Mouse (Mus musculus): Measurements from ENCODE around the gene Gm6358. TPM values are rescaled to one million over a fixed set of nuclear protein-coding genes. Genes with fewer than 3 reads are reported as not detected.
"Not testable (repeated sequence)": the region's sequence is repeated elsewhere in the genome, so short reads cannot be mapped to it uniquely, and the experiment has no call there.

Gene Gm6358
- not detected in 2 replicates for polyA plus RNA-seq (2016; fragmentation: Nextera tagmentation; extraction: Ambion mirVana)

- H3K4me1 ChIP-seq = no peaks in the 10 kb centered on the region
- no peak within 1 kb of the TSS for H3K4me2 ChIP-seq
- H3K4me3 ChIP-seq = no peak within 1 kb of the TSS
- WGBS (ENCODE audit: insufficient replicate concordance) = 82% methylated on average over 1 of the region's 1 CpGs
- no peak for ATAC-seq
- no peaks in the 10 kb centered on the region for H3K36me3 ChIP-seq
- H3K9ac ChIP-seq = no peak within 1 kb of the TSS
- no peaks in the 10 kb centered on the region for H3K27me3 ChIP-seq (replicated peaks)
- H3K9me3 ChIP-seq (replicated peaks) = 0 out of 2 replicates have a peak, but pooled peaks cover 3% of the 10 kb centered on the region
- H3K27ac ChIP-seq = no peak within 1 kb of the TSS
Observed at GRCm38 (mm10) chr16:89140551-89140950, at the start of gene Gm6358. Gene Gm6358 (plus strand): TSS chr16:89140851.

GRCm38 (mm10) chr16:89150786-89151185 lies 10.1 kb downstream of the Gm6358 start, which contains the start of gene Gm10061:
Gene Gm10061 (plus strand): TSS chr16:89151086.
- 0 out of 2 replicates have a peak, but pooled peaks cover 4% of the 10 kb centered on the region for H3K9me3 ChIP-seq (replicated peaks)
- no peaks in the 10 kb centered on the region for H3K27me3 ChIP-seq (replicated peaks)
- H3K4me3 ChIP-seq = no peak within 1 kb of the TSS
- H3K9ac ChIP-seq = no peak within 1 kb of the TSS
- WGBS (ENCODE audit: insufficient replicate concordance) = 83% methylated on average over 1 of the region's 1 CpGs
- H3K36me3 ChIP-seq = no peaks in the 10 kb centered on the region
- no peak within 1 kb of the TSS for H3K27ac ChIP-seq
- no peaks in the 10 kb centered on the region for H3K4me1 ChIP-seq
- ATAC-seq = no peak
- no peak within 1 kb of the TSS for H3K4me2 ChIP-seq

- no peak within 1 kb of the TSS for H3K4me3 ChIP-seq
- ATAC-seq = no peak
- no peaks in the 10 kb centered on the region for H3K4me1 ChIP-seq
- H3K9me3 ChIP-seq (replicated peaks) = peaks cover 3% of the 10 kb centered on the region; the same call in 1 of the 2 replicates
- H3K4me2 ChIP-seq = no peak within 1 kb of the TSS
- no peaks in the 10 kb centered on the region for H3K27me3 ChIP-seq (replicated peaks)
- no peaks in the 10 kb centered on the region for H3K36me3 ChIP-seq
- H3K9ac ChIP-seq = no peak within 1 kb of the TSS
- WGBS (ENCODE audit: insufficient replicate concordance) = 72% methylated on average over 4 of the region's 4 CpGs
- no peak within 1 kb of the TSS for H3K27ac ChIP-seq
Observed at GRCm38 (mm10) chr16:89157652-89158051, 17.0 kb downstream of the Gm6358 start, which contains the start of gene Gm9789. Gene Gm9789 (plus strand): TSS chr16:89157952.

GRCm38 (mm10) chr16:89169190-89169589 lies 28.5 kb downstream of the Gm6358 start, which contains the start of gene Gm7735:
Gene Gm7735 (plus strand): TSS chr16:89169490.
- not testable (repeated sequence) for H3K27me3 ChIP-seq (replicated peaks); H3K27ac ChIP-seq; H3K4me1 ChIP-seq; H3K9ac ChIP-seq; H3K36me3 ChIP-seq; H3K9me3 ChIP-seq (replicated peaks); H3K4me2 ChIP-seq; H3K4me3 ChIP-seq; ATAC-seq

GRCm38 (mm10) chr16:89174435-89174834 lies 33.8 kb downstream of the Gm6358 start, which contains the start of gene 1110057P08Rik:
Gene 1110057P08Rik (plus strand): TSS chr16:89174735.
- no peaks in the 10 kb centered on the region for H3K9me3 ChIP-seq (replicated peaks)
- ATAC-seq = no peak
- WGBS (ENCODE audit: insufficient replicate concordance) = 50% methylated on average over 2 of the region's 2 CpGs
- no peaks in the 10 kb centered on the region for H3K4me1 ChIP-seq
- H3K9ac ChIP-seq = no peak within 1 kb of the TSS
- H3K36me3 ChIP-seq = no peaks in the 10 kb centered on the region
- H3K27ac ChIP-seq = no peak within 1 kb of the TSS
- no peak within 1 kb of the TSS for H3K4me2 ChIP-seq
- no peak within 1 kb of the TSS for H3K4me3 ChIP-seq
- H3K27me3 ChIP-seq (replicated peaks) = no peaks in the 10 kb centered on the region

- no peak for ATAC-seq
- Histone ChIP-seq H3K27me3 (replicated peaks) (no peaks in the 10 kb centered on the region), H3K27ac (no peak overlapping the region), H3K9me3 (replicated peaks) (no peaks in the 10 kb centered on the region), H3K4me2 (no peak overlapping the region), H3K36me3 (no peaks in the 10 kb centered on the region), H3K9ac (no peak overlapping the region), H3K4me1 (no peaks in the 10 kb centered on the region), H3K4me3 (no peak overlapping the region)
- 65% methylated on average over 4 of the region's 4 CpGs for WGBS (ENCODE audit: insufficient replicate concordance)
Observed at GRCm38 (mm10) chr16:89188621-89189020, 48.0 kb downstream of the Gm6358 start.

Other genes with a start within 250 kb of the Gm6358 start
- gene Krtap19-5, start 244.4 kb upstream of the Gm6358 start, polyA plus RNA-seq (2016; fragmentation: Nextera tagmentation; extraction: Ambion mirVana) = not detected in 2 replicates
- gene Krtap19-9b, start 208.6 kb upstream of the Gm6358 start, polyA plus RNA-seq (2016; fragmentation: Nextera tagmentation; extraction: Ambion mirVana) = not detected in 2 replicates
- not detected in 2 replicates for gene Krtap16-3, start 178.0 kb upstream of the Gm6358 start, polyA plus RNA-seq (2016; fragmentation: Nextera tagmentation; extraction: Ambion mirVana)
- gene Krtap22-2, start 130.1 kb upstream of the Gm6358 start, polyA plus RNA-seq (2016; fragmentation: Nextera tagmentation; extraction: Ambion mirVana) = not detected in 2 replicates
- not detected in 2 replicates for gene Gm10229, start 125.6 kb upstream of the Gm6358 start, polyA plus RNA-seq (2016; fragmentation: Nextera tagmentation; extraction: Ambion mirVana)
- not detected in 2 replicates for gene Krtap6-1, start 109.2 kb upstream of the Gm6358 start, polyA plus RNA-seq (2016; fragmentation: Nextera tagmentation; extraction: Ambion mirVana)
- not detected in 2 replicates for gene Gm10228, start 99.4 kb upstream of the Gm6358 start, polyA plus RNA-seq (2016; fragmentation: Nextera tagmentation; extraction: Ambion mirVana)
- not detected in 2 replicates for gene Krtap6-5, start 93.0 kb upstream of the Gm6358 start, polyA plus RNA-seq (2016; fragmentation: Nextera tagmentation; extraction: Ambion mirVana)
- not detected in 2 replicates for gene 1110025L11Rik, start 76.8 kb upstream of the Gm6358 start, polyA plus RNA-seq (2016; fragmentation: Nextera tagmentation; extraction: Ambion mirVana)
- not detected in 2 replicates for gene Krtap6-3, start 56.8 kb upstream of the Gm6358 start, polyA plus RNA-seq (2016; fragmentation: Nextera tagmentation; extraction: Ambion mirVana)
- not detected in 2 replicates for gene Gm10061, start 10.2 kb downstream of the Gm6358 start, polyA plus RNA-seq (2016; fragmentation: Nextera tagmentation; extraction: Ambion mirVana)
- not detected in 2 replicates for gene Gm9789, start 17.1 kb downstream of the Gm6358 start, polyA plus RNA-seq (2016; fragmentation: Nextera tagmentation; extraction: Ambion mirVana)
- gene Gm7735, start 28.6 kb downstream of the Gm6358 start, polyA plus RNA-seq (2016; fragmentation: Nextera tagmentation; extraction: Ambion mirVana) = not detected in 2 replicates
- gene 1110057P08Rik, start 33.9 kb downstream of the Gm6358 start, polyA plus RNA-seq (2016; fragmentation: Nextera tagmentation; extraction: Ambion mirVana) = not detected in 2 replicates
- gene Krtap20-2, start 65.0 kb downstream of the Gm6358 start, polyA plus RNA-seq (2016; fragmentation: Nextera tagmentation; extraction: Ambion mirVana) = not detected in 2 replicates